Mouse (Mus musculus) brain, embryonic 14.5 days (tissue): ENCODE data around the gene Cwc22.

ENCODE experiments used
- CTCF ChIP-seq: fragments of 200-500 bp; IDR thresholded peaks from 2 replicates; pipeline ENCODE4 v1.5.1; 2012; ENCODE audit warnings: inconsistent platforms, mild to moderate bottlenecking, moderate library complexity, borderline replicate concordance; ENCODE audit not compliant: insufficient read depth, insufficient read length; ENCODE audit errors: extremely low read depth
- POLR2A ChIP-seq: fragments of 200-500 bp; IDR thresholded peaks from 2 replicates; pipeline ENCODE4 v1.6.1; 2012; ENCODE audit warnings: mild to moderate bottlenecking, inconsistent platforms, borderline replicate concordance; ENCODE audit not compliant: poor library complexity, insufficient read depth, insufficient read length, severe bottlenecking; ENCODE audit errors: extremely low read depth

GRCm38 (mm10) chr2:77881301-77882199, 64.6 kb downstream of the Cwc22 start:
- no peak for TF ChIP-seq CTCF
- no peak for TF ChIP-seq POLR2A
